Mouse (Mus musculus) hindbrain, embryonic 15.5 days (tissue): ENCODE results near the gene Itga6. TPM values are rescaled to one million over a fixed set of nuclear protein-coding genes. Genes with fewer than 3 reads are reported as not detected.

ENCODE experiments used
- ATAC-seq: fragments of 200-750 bp; cut with Nextera tagmentation; 2 replicates; pipeline ENCODE4 v1.8.0; 2017; ENCODE audit warnings: low read depth, moderate number of reproducible peaks, moderate TSS enrichment; ENCODE audit not compliant: low FRiP score
- H3K27ac ChIP-seq: fragments of 300-500 bp; sonication (generic); replicated peaks from 2 replicates; pipeline ENCODE4 v1.5.1; 2015; ENCODE audit warnings: mild to moderate bottlenecking, inconsistent platforms
- H3K27me3 ChIP-seq: fragments of 300-500 bp; sonication (generic); 2 replicates; pipeline ENCODE4 v1.6.1; 2015; ENCODE audit warnings: control low read depth, inconsistent platforms
- H3K36me3 ChIP-seq: fragments of 300-500 bp; sonication (generic); 2 replicates; pipeline ENCODE4 v1.6.1; 2015; ENCODE audit warnings: control low read depth, inconsistent platforms
- H3K4me1 ChIP-seq: fragments of 300-500 bp; sonication (generic); replicated peaks from 2 replicates; pipeline ENCODE4 v1.6.1; 2015; ENCODE audit warnings: control low read depth, inconsistent platforms
- H3K4me2 ChIP-seq: fragments of 300-500 bp; sonication (generic); 2 replicates; pipeline ENCODE4 v1.6.1; 2015; ENCODE audit warnings: moderate library complexity, mild to moderate bottlenecking, inconsistent platforms
- H3K4me3 ChIP-seq: fragments of 300-500 bp; sonication (generic); 2 replicates; pipeline ENCODE4 v1.5.1; 2015; ENCODE audit warnings: mild to moderate bottlenecking, inconsistent platforms
- H3K9ac ChIP-seq: fragments of 300-500 bp; sonication (generic); 2 replicates; pipeline ENCODE4 v1.6.1; 2015; ENCODE audit warnings: inconsistent platforms
- H3K9me3 ChIP-seq: fragments of 300-500 bp; sonication (generic); 2 replicates; pipeline ENCODE4 v1.6.1; 2016; ENCODE audit warnings: control low read depth, inconsistent platforms
- WGBS: fragments of 180-500 bp; shearing (Covaris S2); methylation state at CpG from one replicate; pipeline ENCODE4 v1.1.7; 2015; 5-methylcytosine and 5-hydroxymethylcytosine counted together
- polyA plus RNA-seq: library from polyadenylated mRNA; unstranded; fragments of >200 nt; fragmentation: Nextera tagmentation; extraction: Ambion mirVana; gene quantifications from 2 replicates; pipeline ENCODE4 v1.2.1, GENCODE M21; 2015

Gene Itga6
- polyA plus RNA-seq, 1 experiment from 2014 or later: 26.8 TPM

DNA sequence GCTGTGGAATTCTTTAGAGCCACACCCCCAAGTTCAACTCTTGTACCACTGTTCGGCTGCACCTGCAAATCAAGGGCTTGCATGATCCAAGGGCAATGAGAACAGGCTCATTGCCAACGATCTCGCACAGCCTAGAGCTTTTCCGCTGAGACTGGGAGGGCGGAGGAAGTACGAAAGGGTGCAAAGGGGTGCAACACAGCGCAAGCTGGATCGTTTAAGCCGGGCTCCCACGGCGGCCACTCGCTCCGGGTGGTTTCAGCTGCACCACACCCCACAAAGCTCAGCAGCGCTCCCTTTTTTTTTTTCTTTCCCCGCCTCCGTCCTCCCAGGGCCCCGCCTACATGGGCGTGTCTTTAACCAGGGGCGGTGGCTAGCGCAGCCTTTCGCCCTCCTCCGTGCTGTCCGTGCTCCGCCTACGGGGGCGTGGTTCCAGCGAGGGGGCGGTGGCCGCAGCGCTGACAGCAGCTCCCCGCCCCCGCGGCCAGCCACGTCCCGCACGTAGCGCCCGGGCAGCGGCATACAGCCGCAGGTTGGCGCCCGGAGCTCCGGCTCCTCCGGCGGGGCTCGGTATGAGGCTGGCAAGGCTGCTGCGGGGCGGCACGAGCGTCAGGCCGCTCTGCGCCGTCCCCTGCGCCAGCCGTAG, 127.5 kb downstream of the Itga6 start, which contains the start of gene Pdk1:
Gene Pdk1 (plus strand): TSS at position 424 of the 643 bp plus-strand sequence.
- peak; percentile 98 for ATAC-seq
- WGBS: under 1% methylated on average over 54 of the region's 55 CpGs

DNA sequence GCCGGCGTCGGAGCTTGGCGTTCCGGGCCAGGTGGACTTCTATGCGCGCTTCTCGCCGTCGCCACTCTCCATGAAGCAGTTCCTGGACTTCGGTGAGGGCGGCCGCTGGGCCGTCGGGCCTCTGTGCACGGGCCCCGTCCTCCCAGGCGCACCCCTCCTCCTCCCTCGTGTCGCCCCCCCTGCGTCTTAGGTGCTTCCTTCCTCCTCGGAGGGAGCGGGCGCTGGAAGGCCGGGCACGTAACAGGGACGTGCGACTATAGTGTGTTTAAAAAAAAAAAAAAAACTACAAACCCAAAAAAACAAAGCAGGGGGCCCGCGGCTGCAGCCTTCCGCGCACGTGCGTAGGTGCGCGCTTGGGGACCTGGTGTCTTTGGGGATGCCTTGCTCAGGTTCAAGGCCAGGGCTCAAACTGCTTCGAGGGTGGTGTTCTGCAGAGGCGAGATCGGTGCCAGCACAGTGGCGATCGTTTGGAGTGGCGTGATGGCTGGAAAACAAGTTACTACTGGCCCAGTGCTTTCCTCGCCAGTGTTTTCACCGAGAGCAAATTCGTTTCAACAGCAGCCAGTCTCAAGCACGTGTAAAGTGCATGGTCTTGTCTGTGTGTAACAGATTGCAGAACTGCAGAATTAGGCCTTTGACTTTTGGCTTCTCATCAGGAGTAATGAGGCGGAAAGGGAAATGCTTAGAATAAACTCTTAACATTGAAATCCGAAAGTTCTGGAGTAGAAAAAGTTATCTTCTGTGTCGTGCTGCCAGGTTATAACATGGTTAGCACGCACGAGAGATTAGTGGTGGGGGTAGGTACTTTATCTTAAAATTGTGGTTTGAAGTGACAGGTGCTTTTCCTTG, 128.3 kb downstream of the Itga6 start:
- H3K36me3 ChIP-seq: no peaks in the 10 kb centered on the region
- 3% methylated on average over 50 of the region's 51 CpGs for WGBS
- H3K27ac ChIP-seq: peak overlapping the region; percentile 88
- peak overlapping the region; percentile 91 for H3K4me3 ChIP-seq
- ATAC-seq: 0 out of 2 replicates have a peak, but pooled peaks have one; percentile 2
- H3K27me3 ChIP-seq: no peaks in the 10 kb centered on the region
- peak overlapping the region; percentile 83 for H3K9ac ChIP-seq
- peak overlapping the region; percentile 92 for H3K4me2 ChIP-seq
- no peaks in the 10 kb centered on the region for H3K9me3 ChIP-seq
- peaks cover 14% of the 10 kb centered on the region; the same call in 1 of the 2 replicates for H3K4me1 ChIP-seq

More for the DNA sequence above, 127.5 kb downstream of the Itga6 start, which contains the start of gene Pdk1:
- peak within 1 kb of the TSS; percentile 91 for H3K4me3 ChIP-seq
- no peaks in the 10 kb centered on the region for H3K36me3 ChIP-seq
- H3K9ac ChIP-seq: peak within 1 kb of the TSS; percentile 83
- no peaks in the 10 kb centered on the region for H3K27me3 ChIP-seq
- H3K9me3 ChIP-seq: no peaks in the 10 kb centered on the region
- peak within 1 kb of the TSS; percentile 92 for H3K4me2 ChIP-seq
- peak within 1 kb of the TSS; percentile 88 for H3K27ac ChIP-seq
- peaks cover 14% of the 10 kb centered on the region; the same call in 1 of the 2 replicates for H3K4me1 ChIP-seq

DNA sequence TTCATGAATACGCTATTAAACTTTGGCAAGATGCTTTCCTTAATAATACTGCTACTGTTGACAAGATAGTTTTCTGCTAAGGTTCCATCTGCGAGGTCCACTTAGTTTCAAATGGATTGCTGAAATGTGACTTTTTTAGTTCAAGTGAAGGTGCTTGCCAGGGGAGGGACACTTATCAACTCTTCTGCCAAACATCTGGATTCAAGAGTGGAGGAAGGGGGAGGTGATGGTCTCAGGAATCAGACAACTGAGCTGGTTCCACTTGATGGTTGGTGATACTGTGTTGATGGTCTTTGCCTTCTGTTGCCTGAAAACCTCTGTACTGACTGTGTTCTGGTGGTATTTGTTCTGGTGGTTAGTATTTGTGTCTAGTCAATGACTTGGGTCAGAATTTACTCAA, 129.0 kb downstream of the Itga6 start:
- peaks cover 14% of the 10 kb centered on the region; the same call in 1 of the 2 replicates for H3K4me1 ChIP-seq
- no peak overlapping the region for H3K9ac ChIP-seq
- no peaks in the 10 kb centered on the region for H3K27me3 ChIP-seq
- no peak overlapping the region; the same call in 1 of the 2 replicates for H3K4me3 ChIP-seq
- no peaks in the 10 kb centered on the region for H3K36me3 ChIP-seq
- H3K27ac ChIP-seq: no peak overlapping the region
- WGBS: 79% methylated on average over 2 of the region's 2 CpGs
- no peaks in the 10 kb centered on the region for H3K9me3 ChIP-seq
- H3K4me2 ChIP-seq: peak overlapping the region; percentile 92; the same call in 1 of the 2 replicates
- ATAC-seq: no peak

DNA sequence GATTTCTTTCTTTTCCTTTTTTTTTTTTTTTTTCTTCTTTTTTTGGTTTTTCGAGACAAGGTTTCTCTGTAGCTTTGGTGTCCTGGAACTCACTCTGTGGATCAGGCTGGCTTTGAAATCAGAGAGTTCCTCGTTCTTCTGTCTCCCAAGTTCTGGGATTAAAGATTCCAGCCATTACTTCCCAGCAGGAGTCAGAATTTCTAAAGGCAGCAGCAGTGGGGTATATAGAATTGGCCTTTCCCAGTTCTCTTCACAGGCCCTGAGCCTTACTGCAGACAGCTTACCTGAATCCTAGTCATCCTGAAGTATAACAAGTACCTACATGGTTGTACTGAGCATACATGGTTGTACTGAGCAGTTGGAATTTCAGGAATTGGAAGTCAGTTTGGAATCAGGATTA, 129.4 kb downstream of the Itga6 start:
- Histone ChIP-seq H3K36me3 (no peaks in the 10 kb centered on the region), H3K9me3 (no peaks in the 10 kb centered on the region), H3K9ac (no peak overlapping the region), H3K4me3 (no peak overlapping the region), H3K4me2 (no peak overlapping the region), H3K4me1 (peaks cover 14% of the 10 kb centered on the region; the same call in 1 of the 2 replicates), H3K27me3 (no peaks in the 10 kb centered on the region), H3K27ac (no peak overlapping the region)
- ATAC-seq: no peak
- 45% methylated on average over 2 of the region's 2 CpGs for whole genome bisulfite sequencing

DNA sequence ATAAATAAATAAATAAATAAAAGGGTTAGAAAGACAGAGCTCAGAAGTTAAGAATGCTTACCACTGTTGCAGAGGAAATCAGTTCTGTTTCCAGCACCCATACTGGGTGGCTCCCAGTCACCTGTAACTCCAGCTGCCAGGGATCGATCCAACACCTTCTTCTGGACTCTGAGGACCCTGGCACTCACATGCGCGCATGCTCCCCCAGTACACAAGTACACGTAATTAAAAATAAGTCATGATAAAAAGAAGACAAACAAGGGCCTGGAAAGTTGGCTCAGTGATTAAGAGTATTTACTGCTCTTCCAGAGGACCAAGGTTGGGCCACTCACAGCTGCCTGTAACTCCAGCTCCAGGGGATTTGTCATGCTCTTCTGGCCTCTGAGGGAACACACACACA, 132.4 kb downstream of the Itga6 start:
- Histone ChIP-seq H3K4me2 (no peak overlapping the region), H3K27me3 (no peaks in the 10 kb centered on the region), H3K4me3 (no peak overlapping the region), H3K36me3 (peaks cover 4% of the 10 kb centered on the region; the same call in 1 of the 2 replicates), H3K9me3 (no peaks in the 10 kb centered on the region), H3K27ac (no peak overlapping the region), H3K9ac (no peak overlapping the region), H3K4me1 (peaks cover 10% of the 10 kb centered on the region; the same call in 1 of the 2 replicates)
- no peak for ATAC-seq
- 90% methylated on average over 4 of the region's 4 CpGs for WGBS

DNA sequence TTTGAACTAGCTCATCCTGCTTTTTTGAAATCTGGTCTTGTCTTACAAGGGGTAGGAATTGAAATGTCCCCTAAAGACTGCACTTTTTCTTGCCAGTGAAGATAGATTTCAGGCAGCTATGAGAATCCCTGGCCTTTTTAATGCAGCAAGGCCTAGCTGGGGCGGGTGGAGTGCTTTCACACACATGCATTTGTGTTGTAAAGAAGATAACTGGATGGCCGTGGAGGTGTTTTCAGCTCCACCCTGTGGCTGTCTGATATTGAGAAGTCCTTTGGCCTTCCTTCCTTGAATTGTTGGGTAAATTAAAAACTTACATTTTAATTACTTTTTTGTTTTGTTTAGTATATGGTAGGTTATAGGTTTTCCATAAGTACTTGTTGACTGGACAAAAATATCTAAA, 133.0 kb downstream of the Itga6 start:
- 77% methylated on average over 2 of the region's 2 CpGs for WGBS
- Histone ChIP-seq H3K9ac (no peak overlapping the region), H3K36me3 (peaks cover 7% of the 10 kb centered on the region; the same call in 1 of the 2 replicates), H3K4me3 (no peak overlapping the region), H3K4me2 (no peak overlapping the region), H3K27me3 (no peaks in the 10 kb centered on the region), H3K4me1 (peaks cover 10% of the 10 kb centered on the region; the same call in 1 of the 2 replicates), H3K27ac (no peak overlapping the region), H3K9me3 (no peaks in the 10 kb centered on the region)
- ATAC-seq: no peak

DNA sequence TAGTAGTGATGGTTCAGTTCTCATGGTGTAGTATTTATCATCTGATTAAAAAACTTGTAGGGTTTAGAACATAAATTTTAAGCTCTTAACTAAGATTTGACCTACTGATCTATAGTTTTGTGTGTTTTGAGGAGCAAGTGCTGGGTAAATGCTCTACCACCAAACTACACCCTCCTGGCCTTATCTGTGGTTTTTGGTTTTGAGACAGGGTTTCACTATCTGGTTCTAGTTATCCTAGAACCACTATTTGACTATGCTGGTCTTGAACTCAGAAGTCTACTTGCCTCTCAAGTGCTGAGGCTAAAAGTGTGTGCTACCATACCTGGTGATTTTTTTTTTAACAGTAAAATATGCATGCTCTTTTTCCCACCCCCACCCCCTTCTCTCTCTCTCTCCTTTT, 133.5 kb downstream of the Itga6 start:
- Histone ChIP-seq H3K9me3 (no peaks in the 10 kb centered on the region), H3K4me3 (no peak overlapping the region), H3K27ac (no peak overlapping the region), H3K4me2 (no peak overlapping the region), H3K4me1 (peaks cover 6% of the 10 kb centered on the region; the same call in 1 of the 2 replicates), H3K9ac (no peak overlapping the region), H3K36me3 (peaks cover 7% of the 10 kb centered on the region; the same call in 1 of the 2 replicates), H3K27me3 (no peaks in the 10 kb centered on the region)
- no peak for ATAC-seq

DNA sequence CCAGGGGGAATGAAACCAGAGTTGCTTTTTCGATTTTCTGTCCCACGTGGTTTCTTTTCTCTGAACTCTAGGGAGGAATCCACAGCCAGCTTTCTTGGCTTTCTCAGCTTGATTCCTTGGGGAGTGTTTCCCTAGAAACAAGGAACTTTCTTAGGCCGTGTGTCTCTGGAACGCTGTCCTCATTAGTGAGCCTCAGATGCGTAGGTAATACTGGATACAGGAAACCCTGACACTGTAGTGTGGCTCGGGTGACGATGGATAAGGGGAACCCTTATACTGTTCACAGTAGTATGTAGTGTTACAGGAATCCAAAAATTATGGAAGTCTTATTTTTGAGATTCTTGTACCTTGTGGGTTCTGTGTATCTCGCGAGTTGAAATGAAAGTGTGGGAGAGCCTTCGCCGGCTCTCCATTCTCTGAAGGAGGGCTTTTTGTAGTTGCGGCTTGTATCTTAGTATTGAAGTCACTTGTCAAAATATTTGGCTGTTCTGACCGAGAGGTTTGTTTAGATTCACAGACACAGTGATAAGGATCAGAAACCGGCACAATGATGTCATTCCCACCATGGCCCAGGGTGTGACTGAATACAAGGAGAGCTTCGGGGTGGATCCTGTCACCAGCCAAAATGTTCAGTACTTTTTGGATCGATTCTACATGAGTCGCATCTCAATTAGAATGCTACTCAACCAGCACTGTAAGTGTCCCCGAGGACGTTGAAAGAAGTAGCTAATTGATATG, 137.7 kb downstream of the Itga6 start:
- no peak overlapping the region for H3K9ac ChIP-seq
- ATAC-seq: no peak
- H3K9me3 ChIP-seq: no peaks in the 10 kb centered on the region
- no peak overlapping the region for H3K4me2 ChIP-seq
- H3K36me3 ChIP-seq: peaks cover 7% of the 10 kb centered on the region; the same call in 1 of the 2 replicates
- H3K27me3 ChIP-seq: no peaks in the 10 kb centered on the region
- H3K4me1 ChIP-seq: no peaks in the 10 kb centered on the region
- H3K4me3 ChIP-seq: no peak overlapping the region
- 80% methylated on average over 19 of the region's 19 CpGs for WGBS
- H3K27ac ChIP-seq: no peak overlapping the region

DNA sequence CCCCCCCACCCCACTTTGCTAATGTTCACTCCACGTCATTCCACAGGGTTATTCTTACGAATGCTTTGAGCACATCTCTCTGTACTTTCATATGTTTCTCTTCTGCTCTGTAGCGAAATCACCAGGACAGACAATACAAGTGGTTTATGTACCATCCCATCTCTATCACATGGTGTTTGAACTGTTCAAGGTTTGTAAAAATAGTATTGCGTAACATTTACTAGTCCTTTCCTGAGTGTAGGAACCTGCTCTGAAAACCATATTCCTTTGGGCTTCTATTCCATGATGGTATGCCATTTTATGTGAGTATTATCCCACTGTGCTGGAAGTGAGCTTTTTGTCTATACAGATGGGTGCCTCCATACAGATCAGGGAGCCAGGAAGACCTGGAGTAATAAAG, 141.9 kb downstream of the Itga6 start:
- Histone ChIP-seq H3K27me3 (no peaks in the 10 kb centered on the region), H3K27ac (no peak overlapping the region), H3K4me1 (no peaks in the 10 kb centered on the region), H3K4me2 (no peak overlapping the region), H3K4me3 (no peak overlapping the region), H3K36me3 (0 out of 2 replicates have a peak, but pooled peaks cover 3% of the 10 kb centered on the region), H3K9me3 (no peaks in the 10 kb centered on the region), H3K9ac (no peak overlapping the region)
- WGBS: 97% methylated on average over 4 of the region's 4 CpGs
- no peak for ATAC-seq

DNA sequence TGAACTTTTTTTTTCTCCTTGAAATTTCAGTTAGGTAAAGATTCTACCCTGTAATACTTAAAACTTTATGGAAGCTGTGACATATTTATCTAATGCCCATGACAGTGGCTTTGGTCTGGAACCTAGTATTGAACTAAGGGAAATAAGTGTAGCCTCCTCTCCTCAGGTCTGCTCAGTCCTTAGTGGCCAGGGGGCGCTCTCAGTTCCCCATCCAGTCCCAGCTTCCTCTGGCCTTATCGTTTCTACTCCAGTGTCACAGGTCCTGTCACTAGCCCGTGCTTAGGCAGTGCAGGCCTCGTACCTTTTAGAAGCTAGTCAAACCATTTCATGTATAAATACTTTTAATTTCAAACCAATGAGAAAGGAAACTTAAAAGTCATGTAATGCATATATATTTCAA, 143.0 kb downstream of the Itga6 start:
- Histone ChIP-seq H3K4me1 (no peaks in the 10 kb centered on the region), H3K27me3 (no peaks in the 10 kb centered on the region), H3K9me3 (no peaks in the 10 kb centered on the region), H3K4me3 (no peak overlapping the region), H3K27ac (no peak overlapping the region), H3K4me2 (no peak overlapping the region), H3K9ac (no peak overlapping the region), H3K36me3 (peaks cover 8% of the 10 kb centered on the region; the same call in 1 of the 2 replicates)
- 85% methylated on average over 4 of the region's 4 CpGs for WGBS
- ATAC-seq: no peak

DNA sequence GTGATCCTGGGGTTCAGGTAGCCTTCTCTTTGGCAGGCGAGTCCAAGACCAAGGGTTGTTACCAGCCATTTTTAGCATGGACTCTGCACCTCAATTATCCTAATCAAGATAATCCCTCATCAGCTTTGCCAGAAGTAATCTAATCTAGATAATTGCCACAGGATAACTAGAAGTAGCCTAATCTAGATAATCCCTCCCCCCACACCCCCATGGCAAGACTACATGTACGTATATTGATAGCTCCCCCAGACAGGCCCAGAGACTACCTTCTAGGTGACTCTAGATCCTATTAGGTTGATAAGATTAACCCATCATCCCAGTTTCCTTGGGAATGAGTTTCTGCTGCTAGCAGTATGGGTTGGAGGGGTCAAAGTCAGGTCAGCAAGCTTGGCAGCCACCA, 146.1 kb downstream of the Itga6 start:
- no peak overlapping the region for H3K4me3 ChIP-seq
- H3K4me2 ChIP-seq: no peak overlapping the region
- H3K4me1 ChIP-seq: no peaks in the 10 kb centered on the region
- WGBS: 84% methylated on average over 2 of the region's 2 CpGs
- peaks cover 8% of the 10 kb centered on the region; the same call in 1 of the 2 replicates for H3K36me3 ChIP-seq
- no peaks in the 10 kb centered on the region for H3K9me3 ChIP-seq
- no peaks in the 10 kb centered on the region for H3K27me3 ChIP-seq
- no peak overlapping the region for H3K9ac ChIP-seq
- H3K27ac ChIP-seq: no peak overlapping the region
- no peak for ATAC-seq
